Mouse (Mus musculus): ENCODE results near the gene 1700022I11Rik.

DNA sequence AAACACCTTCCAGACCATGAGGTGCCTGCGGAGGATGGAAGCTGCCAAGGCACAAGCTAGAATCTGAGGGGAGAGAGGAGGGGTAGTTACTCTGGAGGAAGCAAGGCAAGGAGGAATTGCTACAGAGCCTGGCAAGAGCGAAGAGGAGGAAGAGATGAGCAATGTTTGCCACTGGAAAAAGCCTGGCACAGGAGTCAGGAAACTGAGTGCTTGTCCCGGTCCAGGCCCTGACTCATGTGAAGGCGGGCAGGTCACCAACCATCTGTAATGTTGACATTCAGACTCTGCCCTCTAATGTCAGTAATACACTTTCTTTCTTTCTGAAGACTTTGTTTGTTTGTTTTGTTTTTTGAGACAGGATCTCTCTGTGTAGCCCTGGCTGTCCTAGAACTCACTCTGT lies 48.8 kb downstream of the 1700022I11Rik start:
- TF ChIP-seq EP300 (IDR thresholded peaks at IDR 0.05; ENCODE audit: low read depth) (no peak), CTCF (IDR thresholded peaks at IDR 0.05; ENCODE audit: low read depth) (no peak)

All from liver, embryonic 14.5 days (tissue).